Mouse (Mus musculus): Measurements from ENCODE around the gene Atcay.

DNA sequence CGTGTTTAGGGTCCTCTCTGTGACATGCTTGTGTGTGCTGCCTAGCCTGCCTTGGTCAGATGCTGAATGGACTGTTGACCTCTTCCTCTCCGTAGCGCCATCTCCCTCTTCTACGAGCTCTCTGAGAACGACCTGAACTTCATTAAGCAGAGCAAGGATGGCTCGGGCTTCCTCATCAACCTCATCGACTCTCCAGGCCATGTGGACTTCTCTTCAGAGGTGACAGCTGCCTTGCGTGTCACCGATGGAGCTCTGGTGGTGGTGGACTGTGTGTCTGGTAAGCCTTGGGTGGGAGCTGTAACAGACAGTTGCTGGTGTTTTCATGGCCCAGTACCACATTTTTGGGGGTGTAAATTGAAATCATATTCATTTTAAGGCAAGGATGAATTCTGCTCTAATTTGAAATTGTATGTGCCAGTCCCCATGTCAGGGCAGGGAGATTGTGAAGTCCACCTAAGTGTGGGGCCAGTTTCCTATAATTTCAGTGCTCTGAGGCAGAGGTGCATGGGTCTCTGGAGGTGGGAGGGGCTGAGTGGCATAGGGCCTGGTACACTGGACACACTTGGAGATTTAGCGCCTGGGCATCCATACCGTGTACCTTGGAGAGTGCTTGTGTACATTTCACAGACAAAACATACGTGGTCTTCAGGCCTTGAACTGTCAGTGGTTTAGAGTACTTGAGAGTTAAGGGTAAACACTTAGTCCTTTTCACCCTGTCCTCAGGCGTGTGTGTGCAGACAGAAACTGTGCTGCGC, 52.5 kb downstream of the Atcay start:
- TF ChIP-seq CTCF (conservative IDR thresholded peaks at IDR 0.05; ENCODE audit: low read length) (no peak), NANOG (IDR thresholded peaks at IDR 0.05; ENCODE audit: borderline replicate concordance, low read length) (no peak)

Data from E14TG2a.4 (cell line).